Mouse (Mus musculus) CH12.LX (cell line): ENCODE data around the gene Atp13a4.

Experiments used
- BHLHE40 ChIP-seq: IDR thresholded peaks from 2 replicates; pipeline ENCODE4 v1.6.1; 2011; ENCODE audit warnings: mild to moderate bottlenecking, low read depth, low read length, improper control_type of control experiment
- CHD1 ChIP-seq: IDR thresholded peaks from 2 replicates; pipeline ENCODE4 v1.6.1; 2012; ENCODE audit warnings: low read depth, low read length, improper control_type of control experiment, inconsistent platforms
- CTCF ChIP-seq, 2 experiments: IDR thresholded peaks in 1 of 2; conservative IDR thresholded peaks in 1 of 2; 2 replicates each; pipeline ENCODE4 v1.5.1; 2011 to 2012; ENCODE audit warnings: low read depth in 2 of 2, low read length in 2 of 2, improper control_type of control experiment in 1 of 2, inconsistent platforms in 1 of 2, mild to moderate bottlenecking in 1 of 2, moderate library complexity in 1 of 2
- POLR2A ChIP-seq: IDR thresholded peaks from 2 replicates; pipeline ENCODE4 v1.6.1; 2011; ENCODE audit warnings: low read depth, mild to moderate bottlenecking, improper control_type of control experiment, low read length
- RAD21 ChIP-seq: IDR thresholded peaks from 2 replicates; pipeline ENCODE4 v1.6.1; 2011; ENCODE audit warnings: low read depth, mild to moderate bottlenecking, low read length, improper control_type of control experiment, moderate library complexity

DNA sequence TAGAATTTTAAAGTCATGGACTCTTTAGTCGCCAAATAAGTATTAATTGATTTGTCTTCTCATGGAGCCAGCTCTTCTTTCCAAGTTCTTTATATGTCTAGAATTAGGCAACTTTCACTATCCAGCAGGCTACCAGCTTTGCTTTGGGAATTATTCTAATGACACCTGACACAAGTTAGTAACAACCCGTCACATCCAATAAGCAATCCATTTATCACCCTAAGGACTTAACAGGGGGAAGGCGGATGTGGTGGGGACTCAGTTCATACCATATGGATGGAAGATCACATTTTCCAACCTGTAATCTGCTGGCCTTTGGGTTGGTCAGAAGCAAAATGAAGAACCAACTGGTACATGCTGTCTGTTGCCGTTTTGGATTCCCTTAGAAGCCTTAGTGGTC lies 159.9 kb downstream of the Atp13a4 start:
- no peak for TF ChIP-seq CHD1
- no peak for TF ChIP-seq CTCF (conservative IDR thresholded peaks at IDR 0.05 in 1 of 2, IDR thresholded peaks at IDR 0.05 in 1 of 2; ENCODE audit: low read depth in 2 of 2, low read length in 2 of 2)
- TF ChIP-seq BHLHE40, result no peak
- no peak for TF ChIP-seq POLR2A
- no peak for TF ChIP-seq RAD21
